Mouse (Mus musculus): ENCODE results near the gene Pdcl3.

GRCm38 (mm10) chr1:38985308-38985707 lies at the start of gene Pdcl3:
- TF ChIP-seq POLR2A (IDR thresholded peaks at IDR 0.05; ENCODE audit: borderline replicate concordance, extremely low read depth, insufficient read depth, insufficient read length, poor library complexity, severe bottlenecking), result no peak
- no peak for TF ChIP-seq CTCF (IDR thresholded peaks at IDR 0.05; ENCODE audit: borderline replicate concordance, extremely low read depth, insufficient read depth, insufficient read length)

Data from brain, embryonic 14.5 days (tissue).